Mouse (Mus musculus) kidney, adult 8-10 months (tissue): ENCODE results near the gene Pes1.
"Not testable (repeated sequence)": the region's sequence is repeated elsewhere in the genome, so short reads cannot be mapped to it uniquely, and the experiment has no call there.

Experiments
- DNase-seq, 2 experiments: peaks; one replicate each; pipeline ENCODE4 v3.0.0; 2022

Pes1 gene

DNA sequence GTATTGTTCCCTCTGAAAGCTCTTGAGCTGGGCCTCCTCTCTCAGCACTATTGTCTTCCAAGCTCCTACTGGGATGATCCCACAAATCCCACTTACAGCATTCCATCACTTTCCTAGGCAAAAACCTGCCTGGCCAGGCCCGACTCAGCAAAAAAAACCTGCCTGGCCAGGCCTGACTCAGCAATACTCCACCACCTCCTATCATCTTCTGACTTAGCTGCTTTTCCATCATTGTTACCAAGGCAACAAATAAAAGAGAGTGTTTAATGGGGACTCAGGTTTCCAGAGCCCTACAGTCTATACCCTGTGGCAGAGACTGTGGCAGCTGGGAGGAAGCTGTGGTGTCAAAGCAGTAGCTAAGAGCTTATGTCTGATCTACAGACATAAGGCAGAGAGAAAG is 48.8 kb downstream of the Pes1 start:
- no peak for DNase-seq

DNA sequence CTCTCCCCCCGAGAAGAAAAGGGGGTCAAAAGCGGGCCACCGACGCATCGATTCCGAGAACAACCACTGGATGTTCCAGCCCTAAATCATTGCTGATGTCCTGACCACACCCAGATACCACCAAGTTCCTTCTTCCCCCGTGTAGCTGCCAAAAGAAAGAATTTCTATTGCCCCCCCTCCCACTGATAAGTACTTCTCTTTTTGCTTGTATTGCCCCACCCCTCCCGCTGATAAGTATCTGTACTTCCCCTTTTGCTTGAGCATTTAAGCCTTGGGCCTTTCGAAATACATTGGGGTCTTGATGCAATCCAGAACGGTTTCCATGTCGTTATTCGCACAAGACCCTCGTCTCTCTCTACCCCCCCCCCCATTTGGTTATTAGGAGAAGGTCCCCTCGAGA is 52.0 kb downstream of the Pes1 start:
- not testable (repeated sequence) for DNase-seq

DNA sequence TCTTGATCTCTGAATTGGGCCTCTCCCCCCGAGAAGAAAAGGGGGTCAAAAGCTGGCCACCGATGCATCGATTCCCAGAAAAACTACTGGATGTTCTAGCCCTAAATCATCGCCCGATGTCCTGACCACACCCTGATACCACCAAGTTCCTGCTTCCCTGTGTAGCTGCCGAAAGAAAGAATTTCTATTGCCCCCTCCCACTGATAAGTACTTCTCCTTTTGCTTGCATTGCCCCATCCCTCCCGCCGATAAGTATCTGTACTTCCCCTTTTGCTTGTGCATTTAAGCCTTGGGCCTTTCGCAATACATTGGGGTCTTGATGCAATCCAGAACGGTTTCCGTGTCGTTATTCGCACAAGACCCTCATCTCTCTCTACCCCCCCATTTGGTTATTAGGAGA is 58.3 kb downstream of the Pes1 start:
- DNase-seq = not testable (repeated sequence)

DNA sequence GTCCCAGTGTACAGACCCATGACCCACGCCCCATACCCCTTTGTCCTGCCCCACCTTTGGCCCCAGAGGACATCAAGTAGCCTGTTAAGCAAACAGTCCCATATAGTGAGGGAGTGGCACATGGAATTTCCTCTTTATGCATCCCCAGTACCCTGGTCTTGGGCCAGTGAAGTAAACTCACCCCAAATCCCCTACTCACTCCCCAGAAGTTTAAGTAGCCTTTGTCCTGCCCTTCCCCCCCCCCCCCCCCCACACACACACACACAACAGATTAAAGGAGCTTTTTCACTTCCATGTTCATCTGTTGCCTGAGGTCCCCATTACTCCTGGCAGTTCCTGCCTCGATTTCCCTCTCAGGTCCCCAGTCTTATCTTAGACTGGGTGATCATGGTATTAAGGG is 59.5 kb downstream of the Pes1 start:
- no peak for DNase-seq

DNA sequence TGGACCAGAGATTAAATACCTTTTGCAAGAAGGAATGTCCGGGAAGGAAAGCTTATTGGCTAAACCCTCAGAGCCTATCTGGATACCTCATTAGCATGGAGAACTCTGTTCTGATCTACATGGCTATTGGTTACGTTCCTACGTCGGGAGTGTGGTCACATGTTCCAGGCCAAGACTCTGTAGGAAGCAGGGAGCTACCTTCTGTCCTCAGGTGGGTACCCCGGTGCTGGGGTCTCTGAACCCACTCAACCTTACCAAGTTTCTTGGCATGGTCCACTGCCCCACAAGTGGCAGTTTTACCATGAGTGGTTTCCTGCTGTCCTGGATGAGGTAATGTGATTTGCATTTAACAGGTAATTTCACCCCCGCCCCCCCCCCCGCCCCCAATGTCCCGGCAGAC is 63.3 kb downstream of the Pes1 start:
- no peak for DNase-seq

DNA sequence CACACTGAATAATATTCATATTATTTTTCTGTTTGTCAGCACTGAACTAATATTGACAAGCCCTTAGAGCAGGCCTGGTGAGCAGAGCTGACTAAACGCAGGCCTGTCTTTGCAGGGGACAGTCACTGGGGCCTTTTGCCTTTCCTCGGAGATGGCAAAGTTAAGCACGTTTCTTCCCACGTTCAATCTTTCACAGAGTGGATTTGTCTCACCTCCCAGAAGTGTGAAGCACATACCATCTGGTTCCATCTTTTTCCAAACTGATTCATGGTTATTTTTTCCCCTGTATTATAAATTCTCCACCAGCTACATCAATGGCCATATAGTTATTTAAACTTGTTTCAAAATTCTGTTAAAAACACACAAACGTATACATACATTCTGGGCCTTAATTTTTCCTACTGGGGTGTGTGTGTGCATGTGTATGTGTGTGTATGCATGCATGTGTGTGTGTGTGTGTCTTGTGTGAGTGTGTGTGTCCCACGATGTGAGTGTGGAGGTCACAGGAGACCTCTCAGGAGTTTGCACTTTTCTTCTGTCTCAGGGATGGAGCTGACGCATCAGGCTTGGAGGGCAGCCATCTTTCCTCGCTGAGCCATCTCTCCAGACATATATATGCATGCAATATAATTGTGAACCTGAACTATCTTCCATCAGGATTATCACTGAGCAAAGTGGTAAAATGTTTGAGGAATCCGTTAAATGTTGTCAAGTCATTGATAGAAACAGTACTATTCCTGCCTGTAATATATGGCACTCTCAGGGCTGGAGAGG is 64.0 kb downstream of the Pes1 start:
- DNase-seq = no peak

DNA sequence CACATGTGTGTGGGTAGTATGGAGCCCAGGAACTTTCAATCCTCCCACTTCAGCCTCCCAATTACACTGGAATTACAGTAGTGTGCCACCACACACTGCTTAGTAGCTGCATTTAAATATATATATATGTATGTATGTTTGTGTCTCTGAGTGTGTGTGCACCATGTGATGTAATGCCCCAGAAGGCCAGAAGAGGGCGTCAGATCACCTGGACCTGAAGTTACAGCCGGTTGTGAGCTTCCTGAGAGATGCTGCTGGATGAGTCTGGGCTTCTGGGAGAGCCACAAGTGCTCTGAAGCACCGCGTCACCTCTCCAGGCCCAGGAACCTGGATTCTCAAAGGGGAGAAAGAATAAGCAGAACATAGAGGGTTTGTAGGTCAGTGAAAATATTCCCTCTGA is 65.6 kb downstream of the Pes1 start:
- DNase-seq = no peak
